Mouse (Mus musculus): ENCODE measurements around the gene Col23a1. TPM values are rescaled to one million over a fixed set of nuclear protein-coding genes. Genes with fewer than 3 reads are reported as not detected.
A peak's percentile ranks its signal among the peaks of the same experiment; 100 is the strongest.

Col23a1 gene
- polyA plus RNA-seq, 1 experiment from 2014 or later, result 8.0 TPM

- WGBS, result 19% methylated on average over 9 of the region's 9 CpGs
- H3K36me3 ChIP-seq, result peaks cover 36% of the 10 kb centered on the region
- peak overlapping the region; percentile 94 for H3K27ac ChIP-seq (replicated peaks)
- H3K4me1 ChIP-seq, result peaks cover 34% of the 10 kb centered on the region
- no peak for DNase-seq (ENCODE audit: low spot score)
- no peaks in the 10 kb centered on the region for H3K27me3 ChIP-seq (ENCODE audit: low read depth, poor library complexity, severe bottlenecking)
- peak overlapping the region; percentile 76 for H3K4me3 ChIP-seq
- H3K9me3 ChIP-seq (replicated peaks), result no peaks in the 10 kb centered on the region
These were observed 294.3 kb downstream of the Col23a1 start for GRCm38 (mm10) chr11:51584057-51584430.

DNA sequence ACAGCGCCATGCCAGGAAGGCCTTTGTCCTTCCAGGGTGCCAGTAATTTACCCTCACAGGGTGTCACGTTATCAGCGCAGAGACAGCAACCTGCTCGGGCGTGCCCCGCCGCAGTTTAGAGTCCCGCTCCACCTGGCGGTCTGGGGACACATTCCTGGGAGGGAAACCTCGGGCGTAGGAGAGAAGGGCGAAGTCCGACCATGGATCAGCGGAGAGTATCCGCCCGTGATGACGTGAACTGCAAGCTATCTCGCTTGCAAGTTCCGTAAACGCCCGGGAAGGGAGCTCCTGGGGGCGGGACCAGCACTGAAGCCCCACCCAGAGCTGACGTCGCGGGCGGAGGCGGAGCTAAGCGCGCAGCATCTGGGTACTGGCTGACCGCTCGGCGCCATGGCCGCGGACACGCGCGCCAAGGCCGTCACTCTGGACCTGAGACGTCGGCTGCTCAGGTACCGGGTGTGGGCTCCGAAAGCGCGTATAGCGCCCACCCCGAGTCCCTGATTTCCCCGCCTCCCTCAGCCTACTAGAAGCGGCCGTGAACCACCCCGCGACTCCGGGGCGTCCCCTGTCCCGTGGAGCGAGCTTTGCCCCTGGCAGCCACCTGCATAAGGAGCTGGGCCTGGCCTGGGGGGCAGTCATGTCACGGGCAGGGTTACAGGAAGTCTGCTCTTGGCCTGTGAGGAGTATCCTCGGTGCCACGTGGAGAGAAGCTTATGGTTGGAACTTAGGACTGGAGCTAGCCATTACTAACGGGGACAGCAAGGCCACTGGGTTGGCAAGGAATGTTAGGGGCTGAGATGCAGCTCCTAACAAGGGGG is 294.9 kb downstream of the Col23a1 start, which contains the start of gene Phykpl:
TSS of gene Phykpl (plus strand) at position 327 of the 818 bp plus-strand sequence.
- H3K27ac ChIP-seq (replicated peaks), result peak within 1 kb of the TSS; percentile 94
- peak within 1 kb of the TSS; percentile 76 for H3K4me3 ChIP-seq
- peaks cover 42% of the 10 kb centered on the region for H3K36me3 ChIP-seq
- peak; percentile 98 for DNase-seq (ENCODE audit: low spot score)
- H3K4me1 ChIP-seq, result peaks cover 34% of the 10 kb centered on the region
- H3K27me3 ChIP-seq (ENCODE audit: low read depth, poor library complexity, severe bottlenecking), result no peaks in the 10 kb centered on the region
- H3K9me3 ChIP-seq (replicated peaks), result no peaks in the 10 kb centered on the region
- under 1% methylated on average over 59 of the region's 59 CpGs for WGBS

GRCm38 (mm10) chr11:51585608-51586252 is 296.0 kb downstream of the Col23a1 start:
- Histone ChIP-seq H3K27me3 (ENCODE audit: low read depth, poor library complexity, severe bottlenecking) (no peaks in the 10 kb centered on the region), H3K4me1 (peaks cover 34% of the 10 kb centered on the region), H3K4me3 (peak overlapping the region; percentile 76), H3K9me3 (replicated peaks) (no peaks in the 10 kb centered on the region), H3K36me3 (peaks cover 53% of the 10 kb centered on the region), H3K27ac (replicated peaks) (peak overlapping the region; percentile 94)
- WGBS, result 79% methylated on average over 8 of the region's 8 CpGs
- DNase-seq (ENCODE audit: low spot score), result no peak

GRCm38 (mm10) chr11:51586411-51586810 is 296.7 kb downstream of the Col23a1 start:
- Histone ChIP-seq H3K9me3 (replicated peaks) (no peaks in the 10 kb centered on the region), H3K27ac (replicated peaks) (no peak overlapping the region), H3K4me3 (no peak overlapping the region), H3K27me3 (ENCODE audit: low read depth, poor library complexity, severe bottlenecking) (no peaks in the 10 kb centered on the region), H3K36me3 (peaks cover 59% of the 10 kb centered on the region), H3K4me1 (peaks cover 34% of the 10 kb centered on the region)
- WGBS, result 96% methylated on average over 13 of the region's 13 CpGs
- DNase-seq (ENCODE audit: low spot score), result no peak

DNA sequence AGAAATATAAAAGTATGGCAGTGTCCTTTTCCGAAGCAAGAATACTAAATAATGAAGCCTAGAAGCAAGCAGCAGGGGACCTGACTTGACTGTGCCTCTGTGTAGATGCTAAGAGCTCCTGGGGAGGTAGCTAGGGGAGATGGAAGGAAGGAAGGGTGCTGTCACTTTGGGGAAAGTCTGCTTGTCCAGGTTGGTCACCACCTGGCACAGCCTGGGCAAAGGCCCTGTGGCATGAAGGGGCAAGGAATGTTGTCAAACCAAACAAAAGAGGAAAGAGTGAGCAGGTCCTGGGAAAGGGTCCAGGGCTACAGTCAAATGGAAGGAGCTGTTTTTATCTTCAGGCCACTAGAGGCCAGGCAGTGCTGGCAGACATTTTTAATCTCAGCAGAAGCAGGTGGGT is 297.3 kb downstream of the Col23a1 start:
- Histone ChIP-seq H3K27me3 (ENCODE audit: low read depth, poor library complexity, severe bottlenecking) (no peaks in the 10 kb centered on the region), H3K4me1 (peaks cover 34% of the 10 kb centered on the region), H3K9me3 (replicated peaks) (no peaks in the 10 kb centered on the region), H3K27ac (replicated peaks) (no peak overlapping the region), H3K4me3 (no peak overlapping the region), H3K36me3 (peaks cover 66% of the 10 kb centered on the region)
- 90% methylated on average over 1 of the region's 1 CpGs for WGBS
- no peak for DNase-seq (ENCODE audit: low spot score)

GRCm38 (mm10) chr11:51588833-51589232 is 299.1 kb downstream of the Col23a1 start:
- H3K36me3 ChIP-seq, result peaks cover 84% of the 10 kb centered on the region
- 97% methylated on average over 3 of the region's 3 CpGs for WGBS
- H3K9me3 ChIP-seq (replicated peaks), result no peaks in the 10 kb centered on the region
- H3K27me3 ChIP-seq (ENCODE audit: low read depth, poor library complexity, severe bottlenecking), result no peaks in the 10 kb centered on the region
- H3K27ac ChIP-seq (replicated peaks), result no peak overlapping the region
- no peak overlapping the region for H3K4me3 ChIP-seq
- no peak for DNase-seq (ENCODE audit: low spot score)
- peaks cover 22% of the 10 kb centered on the region for H3K4me1 ChIP-seq

GRCm38 (mm10) chr11:51590002-51590401 is 300.3 kb downstream of the Col23a1 start:
- no peak for DNase-seq (ENCODE audit: low spot score)
- H3K4me3 ChIP-seq, result no peak overlapping the region
- H3K27ac ChIP-seq (replicated peaks), result no peak overlapping the region
- H3K36me3 ChIP-seq, result peaks cover 95% of the 10 kb centered on the region
- H3K4me1 ChIP-seq, result peaks cover 14% of the 10 kb centered on the region
- no peaks in the 10 kb centered on the region for H3K27me3 ChIP-seq (ENCODE audit: low read depth, poor library complexity, severe bottlenecking)
- no peaks in the 10 kb centered on the region for H3K9me3 ChIP-seq (replicated peaks)

DNA sequence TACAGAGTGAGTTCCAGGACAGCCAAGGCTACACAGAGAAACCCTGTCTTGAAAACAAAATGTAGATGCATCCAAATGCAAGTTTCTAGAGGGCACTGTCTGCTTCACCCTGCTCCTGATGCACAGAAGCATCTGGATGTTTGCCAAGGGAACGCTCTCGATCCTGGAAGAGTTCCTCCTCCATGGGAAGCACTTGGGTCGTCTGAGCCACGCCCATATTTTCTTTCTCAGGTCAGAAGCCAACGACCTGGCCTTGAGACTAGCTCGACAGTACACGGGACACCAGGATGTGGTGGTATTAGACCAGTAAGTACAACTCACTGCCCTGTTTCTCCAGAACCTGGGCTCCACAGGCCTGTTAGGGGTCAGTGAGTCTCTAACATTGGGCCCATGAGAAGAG is 301.4 kb downstream of the Col23a1 start:
- H3K4me3 ChIP-seq, result no peak overlapping the region
- no peak for DNase-seq (ENCODE audit: low spot score)
- no peaks in the 10 kb centered on the region for H3K9me3 ChIP-seq (replicated peaks)
- peaks cover 3% of the 10 kb centered on the region; the same call in 1 of the 2 replicates for H3K4me1 ChIP-seq
- 86% methylated on average over 7 of the region's 7 CpGs for WGBS
- no peak overlapping the region for H3K27ac ChIP-seq (replicated peaks)
- H3K27me3 ChIP-seq (ENCODE audit: low read depth, poor library complexity, severe bottlenecking), result no peaks in the 10 kb centered on the region
- H3K36me3 ChIP-seq, result peaks cover 100% of the 10 kb centered on the region

GRCm38 (mm10) chr11:51591915-51592314 is 302.2 kb downstream of the Col23a1 start:
- no peaks in the 10 kb centered on the region for H3K9me3 ChIP-seq (replicated peaks)
- no peak for DNase-seq (ENCODE audit: low spot score)
- H3K4me1 ChIP-seq, result no peaks in the 10 kb centered on the region
- H3K27ac ChIP-seq (replicated peaks), result no peak overlapping the region
- no peak overlapping the region for H3K4me3 ChIP-seq
- WGBS, result 94% methylated on average over 7 of the region's 7 CpGs
- peaks cover 100% of the 10 kb centered on the region for H3K36me3 ChIP-seq
- no peaks in the 10 kb centered on the region for H3K27me3 ChIP-seq (ENCODE audit: low read depth, poor library complexity, severe bottlenecking)

- Histone ChIP-seq H3K4me3 (no peak overlapping the region), H3K4me1 (no peaks in the 10 kb centered on the region), H3K27ac (replicated peaks) (no peak overlapping the region), H3K36me3 (peaks cover 100% of the 10 kb centered on the region), H3K27me3 (ENCODE audit: low read depth, poor library complexity, severe bottlenecking) (no peaks in the 10 kb centered on the region), H3K9me3 (replicated peaks) (no peaks in the 10 kb centered on the region)
- WGBS, result 97% methylated on average over 4 of the region's 4 CpGs
- DNase-seq (ENCODE audit: low spot score), result no peak
These were observed 303.6 kb downstream of the Col23a1 start for GRCm38 (mm10) chr11:51593368-51593767.

DNA sequence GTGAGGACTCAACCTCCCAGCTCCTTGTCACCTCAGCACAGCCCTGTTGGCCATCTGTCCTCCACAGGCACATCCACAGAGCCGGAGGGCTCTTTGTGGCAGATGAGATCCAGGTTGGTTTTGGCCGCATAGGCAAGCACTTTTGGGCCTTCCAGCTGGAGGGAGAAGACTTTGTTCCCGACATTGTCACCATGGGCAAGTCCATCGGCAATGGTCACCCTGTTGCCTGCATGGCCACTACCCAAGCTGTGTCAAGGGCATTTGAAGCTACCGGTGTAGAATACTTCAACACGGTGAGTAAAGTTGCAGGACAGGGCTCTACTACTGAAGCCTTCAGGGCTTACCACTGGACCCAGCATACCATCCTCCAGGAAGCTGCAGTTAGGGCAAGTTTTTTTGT is 304.1 kb downstream of the Col23a1 start:
- H3K4me1 ChIP-seq, result no peaks in the 10 kb centered on the region
- peaks cover 100% of the 10 kb centered on the region for H3K36me3 ChIP-seq
- no peaks in the 10 kb centered on the region for H3K27me3 ChIP-seq (ENCODE audit: low read depth, poor library complexity, severe bottlenecking)
- H3K27ac ChIP-seq (replicated peaks), result no peak overlapping the region
- DNase-seq (ENCODE audit: low spot score), result no peak
- no peaks in the 10 kb centered on the region for H3K9me3 ChIP-seq (replicated peaks)
- 91% methylated on average over 6 of the region's 6 CpGs for WGBS
- H3K4me3 ChIP-seq, result no peak overlapping the region

DNA sequence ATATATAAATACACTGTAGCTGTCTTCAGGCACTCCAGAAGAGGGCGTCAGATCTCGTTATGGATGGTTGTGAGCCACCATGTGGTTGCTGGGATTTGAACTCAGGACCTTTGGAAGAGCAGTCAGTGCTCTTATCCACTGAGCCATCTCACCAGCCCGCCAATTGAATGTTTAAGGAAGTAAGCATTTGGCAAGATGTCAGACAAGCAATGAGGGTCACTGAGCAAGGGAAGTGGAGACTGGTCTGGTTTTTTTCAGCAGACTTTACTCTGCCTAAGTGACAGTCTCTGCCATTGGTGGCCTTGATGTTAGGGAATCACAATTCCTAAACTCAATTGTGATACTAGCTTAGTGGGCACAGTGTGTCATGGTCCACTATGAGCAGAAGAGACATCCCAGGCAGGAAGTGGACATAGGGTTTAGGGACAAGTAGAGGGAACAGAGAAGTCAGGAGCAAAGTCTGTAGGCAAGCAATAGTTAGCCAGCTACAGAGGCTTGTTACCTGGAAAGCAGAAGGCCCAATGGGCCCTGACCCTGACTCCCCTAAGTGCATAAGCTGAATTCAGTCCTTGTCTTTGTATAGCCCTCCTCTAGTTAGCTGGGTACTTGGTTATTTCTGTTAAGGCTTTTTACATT is 305.1 kb downstream of the Col23a1 start:
- Histone ChIP-seq H3K4me1 (no peaks in the 10 kb centered on the region), H3K27ac (replicated peaks) (no peak overlapping the region), H3K36me3 (peaks cover 100% of the 10 kb centered on the region), H3K4me3 (no peak overlapping the region), H3K27me3 (ENCODE audit: low read depth, poor library complexity, severe bottlenecking) (no peaks in the 10 kb centered on the region), H3K9me3 (replicated peaks) (no peaks in the 10 kb centered on the region)
- 88% methylated on average over 3 of the region's 3 CpGs for WGBS
- no peak for DNase-seq (ENCODE audit: low spot score)

Data from midbrain, embryonic 10.5 days (tissue).